Mouse (Mus musculus) intestine, embryonic 16.5 days (tissue): ENCODE results near the gene Rora. TPM values are rescaled to one million over a fixed set of nuclear protein-coding genes. Genes with fewer than 3 reads are reported as not detected.

Experiments used
- ATAC-seq: fragments of 200-750 bp; cut with Nextera tagmentation; 2 replicates; pipeline ENCODE4 v1.8.0; 2017; ENCODE audit warnings: moderate TSS enrichment, moderate library complexity
- H3K27ac ChIP-seq: fragments of 300-500 bp; sonication (generic); 2 replicates; pipeline ENCODE4 v1.5.1; 2014; ENCODE audit warnings: mild to moderate bottlenecking, low read length
- H3K27me3 ChIP-seq: fragments of 300-500 bp; sonication (generic); replicated peaks from 2 replicates; pipeline ENCODE4 v1.6.1; 2014; ENCODE audit warnings: low read length, control low read depth, mixed read lengths; ENCODE audit not compliant: control insufficient read depth, insufficient read depth
- H3K36me3 ChIP-seq: fragments of 300-500 bp; sonication (generic); 2 replicates; pipeline ENCODE4 v1.6.1; 2014; ENCODE audit warnings: low read length, control low read depth; ENCODE audit not compliant: control insufficient read depth, insufficient read depth
- H3K4me1 ChIP-seq: fragments of 300-500 bp; sonication (generic); 2 replicates; pipeline ENCODE4 v1.6.1; 2014; ENCODE audit warnings: low read length, control low read depth, mixed read lengths; ENCODE audit not compliant: control insufficient read depth, insufficient read depth
- H3K4me2 ChIP-seq: fragments of 300-500 bp; sonication (generic); 2 replicates; pipeline ENCODE4 v1.6.1; 2014; ENCODE audit warnings: low read depth, low read length, control low read depth
- H3K4me3 ChIP-seq: fragments of 300-500 bp; sonication (generic); 2 replicates; pipeline ENCODE4 v1.5.1; 2014; ENCODE audit warnings: mild to moderate bottlenecking, low read length
- H3K9ac ChIP-seq: fragments of 300-500 bp; sonication (generic); 2 replicates; pipeline ENCODE4 v1.6.1; 2014; ENCODE audit warnings: low read depth, low read length
- H3K9me3 ChIP-seq: fragments of 300-500 bp; sonication (generic); 2 replicates; pipeline ENCODE4 v1.6.1; 2016; ENCODE audit warnings: low read length, control low read depth; ENCODE audit not compliant: control insufficient read depth
- WGBS: fragments of 180-500 bp; shearing (Covaris S2); extraction: QIAGEN DNeasy Blood & Tissue Kit; methylation state at CpG from one replicate; pipeline ENCODE4 v1.1.7; 2014; 5-methylcytosine and 5-hydroxymethylcytosine counted together
- polyA plus RNA-seq: library from polyadenylated mRNA; unstranded; fragments of >200 nt; fragmentation: Nextera tagmentation; extraction: Ambion mirVana; gene quantifications from 2 replicates; pipeline ENCODE4 v1.2.1, GENCODE M21; 2015

The Rora gene
- polyA plus RNA-seq, 1 experiment from 2014 or later, result 4.5 TPM

- Histone ChIP-seq H3K27me3 (no peaks in the 10 kb centered on the region), H3K36me3 (no peaks in the 10 kb centered on the region), H3K9me3 (no peaks in the 10 kb centered on the region), H3K4me3 (no peak overlapping the region), H3K27ac (no peak overlapping the region), H3K9ac (no peak overlapping the region), H3K4me2 (no peak overlapping the region), H3K4me1 (no peaks in the 10 kb centered on the region)
- 92% methylated on average over 8 of the region's 8 CpGs for WGBS
- no peak for ATAC-seq
Measured at GRCm38 (mm10) chr9:69250326-69250725, 596.7 kb downstream of the Rora start.

GRCm38 (mm10) chr9:69258506-69258905 lies 604.9 kb downstream of the Rora start:
- WGBS, result 54% methylated on average over 5 of the region's 5 CpGs
- no peak for ATAC-seq

GRCm38 (mm10) chr9:69259382-69259781 lies 605.8 kb downstream of the Rora start:
- ATAC-seq, result no peak
- Histone ChIP-seq H3K27ac (no peak overlapping the region), H3K9ac (no peak overlapping the region), H3K4me1 (no peaks in the 10 kb centered on the region; the same call in 1 of the 2 replicates), H3K9me3 (no peaks in the 10 kb centered on the region), H3K4me2 (no peak overlapping the region), H3K27me3 (no peaks in the 10 kb centered on the region), H3K36me3 (no peaks in the 10 kb centered on the region), H3K4me3 (no peak overlapping the region)
- WGBS, result 15% methylated on average over 9 of the region's 9 CpGs

More at GRCm38 (mm10) chr9:69258506-69258905, 604.9 kb downstream of the Rora start:
- Histone ChIP-seq H3K4me2 (no peak overlapping the region), H3K27ac (no peak overlapping the region), H3K27me3 (no peaks in the 10 kb centered on the region), H3K9me3 (no peaks in the 10 kb centered on the region), H3K36me3 (no peaks in the 10 kb centered on the region), H3K9ac (no peak overlapping the region), H3K4me3 (no peak overlapping the region), H3K4me1 (no peaks in the 10 kb centered on the region; the same call in 1 of the 2 replicates)

- 70% methylated on average over 7 of the region's 7 CpGs for WGBS
- H3K9me3 ChIP-seq, result no peaks in the 10 kb centered on the region
Measured at GRCm38 (mm10) chr9:69265151-69265550, 611.6 kb downstream of the Rora start.

GRCm38 (mm10) chr9:69270374-69270773 lies 616.8 kb downstream of the Rora start:
- Histone ChIP-seq H3K36me3 (no peaks in the 10 kb centered on the region), H3K9me3 (no peaks in the 10 kb centered on the region), H3K27ac (no peak overlapping the region), H3K4me2 (no peak overlapping the region), H3K9ac (no peak overlapping the region), H3K4me1 (no peaks in the 10 kb centered on the region), H3K4me3 (no peak overlapping the region), H3K27me3 (no peaks in the 10 kb centered on the region)
- ATAC-seq, result no peak
- WGBS, result 72% methylated on average over 8 of the region's 8 CpGs

More at GRCm38 (mm10) chr9:69265151-69265550, 611.6 kb downstream of the Rora start:
- no peak overlapping the region for H3K27ac ChIP-seq
- H3K9ac ChIP-seq, result no peak overlapping the region
- ATAC-seq, result no peak
- H3K4me3 ChIP-seq, result no peak overlapping the region
- no peak overlapping the region for H3K4me2 ChIP-seq
- no peaks in the 10 kb centered on the region for H3K36me3 ChIP-seq
- H3K4me1 ChIP-seq, result no peaks in the 10 kb centered on the region
- no peaks in the 10 kb centered on the region for H3K27me3 ChIP-seq

- no peaks in the 10 kb centered on the region for H3K9me3 ChIP-seq
- no peak overlapping the region for H3K9ac ChIP-seq
- no peaks in the 10 kb centered on the region for H3K27me3 ChIP-seq
- no peaks in the 10 kb centered on the region for H3K36me3 ChIP-seq
- no peak overlapping the region for H3K27ac ChIP-seq
- no peak overlapping the region for H3K4me2 ChIP-seq
- no peaks in the 10 kb centered on the region for H3K4me1 ChIP-seq
- ATAC-seq, result no peak
- H3K4me3 ChIP-seq, result no peak overlapping the region
- WGBS, result 42% methylated on average over 7 of the region's 7 CpGs
Measured at GRCm38 (mm10) chr9:69270931-69271330, 617.3 kb downstream of the Rora start.

- no peak overlapping the region for H3K27ac ChIP-seq
- no peaks in the 10 kb centered on the region for H3K27me3 ChIP-seq
- H3K9me3 ChIP-seq, result no peaks in the 10 kb centered on the region
- H3K9ac ChIP-seq, result no peak overlapping the region
- WGBS, result 60% methylated on average over 9 of the region's 9 CpGs
- no peak overlapping the region for H3K4me3 ChIP-seq
- H3K4me1 ChIP-seq, result no peaks in the 10 kb centered on the region
- no peaks in the 10 kb centered on the region for H3K36me3 ChIP-seq
- ATAC-seq, result no peak
- no peak overlapping the region for H3K4me2 ChIP-seq
Measured at GRCm38 (mm10) chr9:69272884-69273283, 619.3 kb downstream of the Rora start.

- Histone ChIP-seq H3K4me2 (no peak overlapping the region), H3K27me3 (no peaks in the 10 kb centered on the region), H3K9me3 (no peaks in the 10 kb centered on the region), H3K36me3 (no peaks in the 10 kb centered on the region), H3K9ac (no peak overlapping the region), H3K4me3 (no peak overlapping the region), H3K27ac (no peak overlapping the region), H3K4me1 (no peaks in the 10 kb centered on the region)
- WGBS, result 58% methylated on average over 10 of the region's 10 CpGs
- no peak for ATAC-seq
Measured at GRCm38 (mm10) chr9:69274766-69275485, 621.3 kb downstream of the Rora start.

- Histone ChIP-seq H3K9me3 (no peaks in the 10 kb centered on the region), H3K4me2 (no peak overlapping the region), H3K27ac (no peak overlapping the region), H3K9ac (no peak overlapping the region), H3K4me1 (no peaks in the 10 kb centered on the region), H3K36me3 (no peaks in the 10 kb centered on the region), H3K4me3 (no peak overlapping the region), H3K27me3 (no peaks in the 10 kb centered on the region)
- 49% methylated on average over 10 of the region's 10 CpGs for WGBS
- no peak for ATAC-seq
Measured at GRCm38 (mm10) chr9:69277256-69277655, 623.7 kb downstream of the Rora start.

- Histone ChIP-seq H3K9ac (no peak overlapping the region), H3K27ac (no peak overlapping the region), H3K9me3 (no peaks in the 10 kb centered on the region), H3K4me1 (peaks cover 3% of the 10 kb centered on the region; the same call in 1 of the 2 replicates), H3K36me3 (no peaks in the 10 kb centered on the region), H3K4me2 (no peak overlapping the region), H3K4me3 (no peak overlapping the region), H3K27me3 (no peaks in the 10 kb centered on the region)
- 87% methylated on average over 3 of the region's 3 CpGs for WGBS
- no peak for ATAC-seq
Measured at GRCm38 (mm10) chr9:69285011-69285410, 631.4 kb downstream of the Rora start.
